Mouse (Mus musculus) heart, postnatal 0 days (tissue): ENCODE results near the gene Lamp1.

Experiments used
- CTCF ChIP-seq: IDR thresholded peaks from 2 replicates; pipeline ENCODE4 v1.5.1; 2016; ENCODE audit warnings: antibody characterized with exemption, control low read depth, low read depth
- EP300 ChIP-seq: IDR thresholded peaks from 2 replicates; pipeline ENCODE4 v1.6.1; 2016; ENCODE audit warnings: antibody characterized with exemption, low read depth

GRCm38 (mm10) chr8:13149287-13149686 lies 9.7 kb upstream of the Lamp1 start:
- TF ChIP-seq CTCF (no peak), EP300 (no peak)
